Mouse (Mus musculus): ENCODE results near the gene Rab5b.

Gene Rab5b

DNA sequence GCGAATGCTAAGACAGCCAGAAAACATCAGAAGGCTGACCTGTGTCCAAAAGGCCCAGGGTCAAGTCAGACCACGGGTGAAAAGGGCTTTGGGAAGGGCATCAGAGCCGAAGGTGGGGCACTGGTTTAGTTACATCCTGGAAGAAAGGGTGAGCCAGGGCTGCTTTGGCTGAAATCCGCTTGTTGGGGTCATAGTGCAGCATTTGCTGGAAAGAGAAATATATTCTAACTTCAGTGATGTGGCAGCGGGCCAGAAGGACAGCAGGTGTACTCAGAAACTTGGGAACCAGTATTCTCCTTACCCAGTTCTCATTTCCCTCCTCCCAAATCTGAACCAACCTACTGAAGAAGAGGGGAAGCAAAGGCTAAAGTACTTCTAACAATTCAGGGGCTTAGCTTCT lies 2.9 kb upstream of the Rab5b start:
- DNase-seq (ENCODE audit: low spot score in 2 of 2): no peak

DNA sequence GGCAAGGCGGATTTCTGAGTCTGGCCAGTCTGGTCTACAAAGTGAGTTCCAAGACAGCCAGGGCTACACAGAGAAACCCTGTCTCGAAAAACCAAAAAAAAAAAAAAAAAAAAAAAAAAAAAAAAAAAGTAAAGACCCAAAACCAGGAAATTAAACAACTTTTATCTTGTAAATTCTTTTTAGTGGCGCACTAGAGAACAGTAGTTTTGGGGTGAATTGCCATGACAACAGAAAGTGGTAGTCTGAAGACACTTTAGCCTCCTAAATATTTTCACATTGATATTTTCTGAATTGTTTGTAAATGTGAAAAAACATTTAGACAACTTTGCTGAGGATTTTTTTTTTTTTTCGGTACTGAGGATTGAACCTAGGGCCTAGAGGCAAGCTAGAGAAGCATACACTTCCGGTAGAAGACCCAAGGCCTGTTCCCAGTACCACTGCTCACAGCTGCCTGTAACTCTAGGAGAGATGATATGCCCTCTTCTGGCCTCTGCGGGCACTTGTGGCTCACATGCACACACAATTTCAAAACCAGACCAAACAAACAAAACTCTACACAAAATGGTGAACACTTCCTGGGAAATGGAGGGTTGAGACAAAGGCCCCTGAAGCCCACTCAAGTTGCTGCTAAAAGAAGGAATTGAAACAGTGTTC lies 1.1 kb upstream of the Rab5b start:
- DNase-seq (ENCODE audit: low spot score in 2 of 2): no peak

DNA sequence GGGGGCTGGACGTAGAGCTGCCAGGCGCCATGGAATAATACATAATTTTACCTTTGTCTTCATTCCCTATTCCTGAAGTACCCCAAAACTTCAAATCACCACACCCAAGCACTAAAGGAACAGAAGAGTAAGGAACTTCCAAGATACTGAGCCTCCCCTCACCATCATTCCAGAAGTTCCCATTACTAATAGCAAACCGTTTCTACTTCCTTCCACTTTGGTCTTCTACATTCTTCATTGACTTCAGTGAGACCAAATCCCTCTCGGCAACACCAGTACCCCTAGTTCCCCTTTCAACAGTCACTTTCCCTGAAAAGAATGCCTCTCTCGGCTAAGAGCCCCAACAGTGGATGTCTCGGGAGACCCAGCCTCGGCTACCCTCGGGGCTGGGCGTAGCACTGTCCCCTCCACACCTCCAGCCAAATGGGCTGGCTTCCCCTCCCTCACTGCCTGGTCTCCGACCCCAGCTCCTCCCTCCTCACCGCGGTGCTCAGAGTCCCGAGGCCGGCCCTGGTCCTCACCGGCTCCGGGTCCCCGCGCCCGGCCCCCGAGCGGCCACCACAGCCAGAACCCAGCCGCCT lies 563 bp downstream of the Rab5b start:
- DNase-seq (ENCODE audit: low spot score in 2 of 2): peak in 1 of 2 experiments; percentile 25

DNA sequence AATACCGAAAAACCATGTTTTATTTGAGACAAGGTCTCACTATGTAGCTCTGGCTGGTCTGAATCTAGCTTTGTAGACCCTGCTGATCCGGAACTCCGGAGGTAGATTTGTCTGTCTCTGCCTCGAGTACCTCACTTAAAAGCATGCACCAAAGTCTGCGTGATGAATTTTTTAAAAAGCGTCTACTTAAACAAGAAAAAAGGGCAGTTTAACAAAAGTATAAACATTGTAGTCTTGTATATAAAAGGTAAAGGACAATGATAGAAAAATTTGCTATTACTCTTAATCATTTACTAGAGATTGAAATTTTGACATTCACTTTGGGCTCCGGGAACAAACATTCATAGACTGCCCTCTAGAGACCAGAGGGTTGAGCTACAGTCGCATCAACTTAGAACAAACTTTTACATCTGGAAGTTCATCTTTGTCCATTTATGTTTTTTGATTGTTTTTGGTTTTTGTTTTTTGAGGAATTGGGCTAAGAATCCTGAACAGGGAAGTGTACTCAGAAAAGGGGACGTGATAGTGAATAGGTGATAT lies 21.5 kb downstream of the Rab5b start:
- DNase-seq (ENCODE audit: low spot score in 2 of 2): peak in 1 of 2 experiments; percentile 43

DNA sequence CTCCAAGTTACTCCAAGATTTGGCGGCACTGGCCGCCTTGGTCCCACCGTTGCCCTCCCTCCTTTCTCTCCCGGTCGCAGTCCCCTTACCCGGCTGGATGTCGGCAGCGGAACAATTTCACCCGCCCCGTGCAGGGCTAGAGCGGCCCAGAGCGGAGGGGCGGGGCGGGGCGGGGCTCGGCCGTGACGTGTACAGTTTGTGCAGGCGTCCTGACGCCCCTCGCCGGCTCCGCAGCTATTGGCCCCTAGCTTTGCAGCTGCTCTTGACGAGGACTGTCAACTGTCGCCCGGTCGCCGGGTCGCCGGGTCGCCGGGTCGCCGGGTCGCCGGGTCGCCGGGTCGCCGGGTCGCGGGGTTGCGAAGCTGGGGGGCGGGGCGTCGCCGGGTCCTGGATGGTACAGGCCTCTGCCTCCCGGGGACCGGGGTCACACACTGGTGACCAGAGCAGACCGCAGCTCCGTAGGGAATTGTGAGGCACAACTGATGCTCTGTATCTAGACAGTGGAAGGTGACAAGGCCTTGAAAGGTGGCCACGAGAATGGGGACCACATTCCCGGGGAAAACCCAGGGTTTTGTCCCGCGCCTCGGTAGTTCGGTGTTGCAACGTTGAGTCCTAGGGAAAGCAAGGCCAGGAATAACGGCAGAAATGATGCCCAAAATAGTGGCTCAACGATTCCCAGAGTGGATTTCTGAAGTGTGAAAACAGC lies 22.1 kb downstream of the Rab5b start, which contains the start of gene Suox:
Suox (minus strand) TSS at position 311 of the 706 bp plus-strand sequence.
- peak; percentile 36 to 76 for DNase-seq (ENCODE audit: low spot score in 2 of 2)

DNA sequence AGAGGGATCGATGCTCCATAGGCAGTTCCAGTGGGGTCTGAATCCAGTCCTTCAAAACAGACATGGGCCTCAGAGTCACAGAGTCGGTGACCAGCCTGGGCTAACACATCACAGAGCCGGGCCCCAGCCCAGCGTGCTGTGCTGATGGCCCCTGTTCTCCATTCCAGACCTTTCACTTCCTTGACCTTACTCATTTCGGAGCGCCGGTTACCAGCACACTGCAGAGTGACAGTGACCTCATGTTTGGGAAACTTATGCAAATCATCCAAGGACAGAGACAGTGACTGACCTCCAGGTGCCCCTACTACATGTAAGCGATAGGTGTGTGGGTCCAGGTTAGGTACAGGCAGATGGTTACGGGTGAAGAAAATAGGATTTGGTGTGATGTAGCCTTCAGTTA lies 24.9 kb downstream of the Rab5b start:
- DNase-seq (ENCODE audit: low spot score in 2 of 2): no peak

DNA sequence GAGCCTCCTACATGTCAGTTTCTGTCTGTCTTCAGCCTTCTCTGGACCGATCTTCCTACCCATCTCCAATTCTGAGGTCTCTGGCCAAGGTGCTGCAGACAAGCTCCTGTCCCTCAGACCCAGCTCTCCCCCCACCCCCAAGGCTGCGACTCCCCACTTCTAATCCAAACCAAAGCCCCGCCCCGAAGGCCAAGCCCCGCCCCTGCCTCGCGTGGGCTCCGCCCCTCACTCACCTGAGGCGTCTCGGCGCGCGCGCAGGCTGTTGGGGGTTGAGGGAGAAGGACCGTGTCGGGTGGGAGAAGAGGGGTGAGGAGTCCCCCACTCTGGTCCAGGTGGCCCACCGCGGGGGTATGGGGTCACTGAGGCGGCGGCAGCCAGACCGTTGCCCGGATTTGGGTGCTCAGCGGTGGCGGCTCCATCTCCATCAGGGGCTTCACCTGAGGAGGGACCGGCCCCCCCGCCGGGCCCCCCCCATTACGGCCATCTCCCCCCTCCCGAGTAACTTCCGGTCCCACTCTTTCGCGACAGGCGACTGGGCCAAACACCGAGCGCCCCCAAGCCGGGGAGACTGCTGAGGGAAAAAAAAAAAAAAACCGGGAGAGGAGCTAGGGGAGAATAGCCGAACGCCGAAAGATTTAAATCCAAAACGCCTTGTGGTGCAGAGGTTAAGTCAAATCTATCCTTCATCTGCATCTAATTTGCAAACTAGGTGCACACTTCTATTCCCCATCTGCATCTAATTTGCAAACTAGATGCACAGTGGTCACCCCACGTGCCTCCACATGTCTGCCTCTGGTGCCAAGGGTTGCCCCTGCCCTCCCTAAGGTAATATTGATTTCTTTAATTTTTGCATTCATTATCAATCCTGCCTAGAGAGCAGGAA lies 27.0 kb downstream of the Rab5b start:
- peak in 1 of 2 experiments; percentile 62 for DNase-seq (ENCODE audit: low spot score in 2 of 2)

DNA sequence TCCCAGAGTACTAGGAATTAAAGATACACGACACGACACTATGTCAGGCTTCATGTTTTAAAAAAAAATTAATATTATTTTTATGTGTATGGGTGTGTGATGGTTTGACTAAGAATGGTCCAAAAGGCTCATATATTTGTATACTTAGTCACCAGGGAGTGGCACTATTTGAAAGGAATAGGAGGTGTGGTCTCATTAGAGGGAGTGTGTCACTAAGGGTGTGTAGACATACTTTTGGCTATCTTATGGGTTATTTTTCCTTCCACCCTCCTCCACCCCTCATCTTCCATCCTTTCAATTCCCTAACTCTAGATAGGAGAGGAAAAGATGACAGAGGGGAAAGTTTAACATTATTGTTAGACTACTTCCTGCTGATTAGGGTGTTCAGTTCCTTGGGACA lies 30.3 kb downstream of the Rab5b start:
- no peak for DNase-seq (ENCODE audit: low spot score in 2 of 2)

DNA sequence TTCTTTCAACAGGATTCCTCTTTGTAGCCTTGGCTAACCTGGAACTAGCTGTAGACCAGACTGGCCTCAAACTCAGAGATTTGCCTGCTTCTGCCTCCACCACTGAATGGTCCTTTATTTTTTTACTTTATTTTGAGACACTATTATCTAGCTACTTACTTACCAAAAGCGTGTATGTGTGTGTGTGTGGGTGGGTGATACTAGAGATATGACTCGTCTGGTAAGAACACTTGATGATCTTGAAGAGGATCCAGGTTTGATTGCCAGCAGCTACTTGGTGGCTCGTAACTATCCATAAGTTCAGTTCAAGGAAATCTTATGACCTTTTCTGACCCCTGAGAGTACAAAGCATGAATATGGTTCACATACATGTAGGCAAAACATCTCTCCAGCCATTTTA lies 30.8 kb downstream of the Rab5b start:
- DNase-seq (ENCODE audit: low spot score in 2 of 2): no peak

DNA sequence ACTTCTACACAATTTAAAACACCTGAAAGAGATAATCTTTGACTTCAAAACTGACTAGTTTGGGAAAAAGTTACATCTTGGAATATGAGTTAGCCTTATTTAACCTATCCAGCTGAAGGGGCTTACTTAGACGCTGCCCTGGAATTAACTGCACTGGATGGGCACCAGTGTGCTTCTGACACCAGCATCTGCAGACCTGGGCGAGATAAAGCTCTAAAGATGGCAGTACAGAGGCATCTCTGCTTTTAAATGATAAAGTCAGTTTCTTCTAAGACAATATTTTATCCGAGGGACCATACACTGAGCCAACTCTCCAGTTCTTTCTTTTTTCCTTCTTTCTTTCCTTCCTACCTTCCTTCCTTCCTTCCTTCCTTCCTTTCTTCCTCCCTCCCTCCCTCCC lies 31.3 kb downstream of the Rab5b start:
- no peak for DNase-seq (ENCODE audit: low spot score in 2 of 2)

DNA sequence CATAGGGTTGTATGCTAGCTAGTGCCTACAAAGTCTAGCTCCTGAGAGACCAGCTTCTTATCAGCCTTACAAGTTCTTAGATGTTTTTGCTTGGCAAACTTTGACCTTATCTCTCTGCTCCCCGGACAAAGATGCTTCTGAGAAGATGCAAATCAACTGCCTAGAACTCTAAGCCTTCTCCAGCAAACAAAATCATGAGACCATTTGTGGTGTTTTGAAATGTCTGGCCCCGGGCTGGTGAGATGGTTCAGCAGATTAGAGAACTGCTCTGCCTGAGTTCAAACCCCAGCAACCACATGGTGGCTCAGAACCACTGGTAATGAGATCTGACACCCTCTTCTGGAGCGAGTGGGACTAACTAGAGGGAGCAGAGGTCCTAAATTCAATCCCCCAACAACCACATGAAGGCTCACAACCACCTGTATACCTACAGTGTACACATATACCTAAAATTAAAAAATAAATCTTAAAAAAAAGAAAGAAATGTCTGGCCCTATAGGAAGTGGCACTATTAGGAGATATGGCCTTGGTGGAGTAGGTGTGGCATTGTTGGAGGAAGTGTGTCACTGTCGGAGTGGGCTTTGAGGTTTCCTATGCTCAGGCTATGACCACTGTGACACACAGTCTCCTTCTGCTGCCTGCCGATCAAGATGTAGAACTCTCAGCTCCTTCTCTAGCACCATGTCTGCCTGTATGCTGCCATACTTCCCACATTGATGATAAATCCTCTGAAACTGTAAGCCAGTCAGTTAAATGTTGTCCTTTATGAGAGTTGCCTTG lies 32.4 kb downstream of the Rab5b start:
- DNase-seq (ENCODE audit: low spot score in 2 of 2): no peak

DNA sequence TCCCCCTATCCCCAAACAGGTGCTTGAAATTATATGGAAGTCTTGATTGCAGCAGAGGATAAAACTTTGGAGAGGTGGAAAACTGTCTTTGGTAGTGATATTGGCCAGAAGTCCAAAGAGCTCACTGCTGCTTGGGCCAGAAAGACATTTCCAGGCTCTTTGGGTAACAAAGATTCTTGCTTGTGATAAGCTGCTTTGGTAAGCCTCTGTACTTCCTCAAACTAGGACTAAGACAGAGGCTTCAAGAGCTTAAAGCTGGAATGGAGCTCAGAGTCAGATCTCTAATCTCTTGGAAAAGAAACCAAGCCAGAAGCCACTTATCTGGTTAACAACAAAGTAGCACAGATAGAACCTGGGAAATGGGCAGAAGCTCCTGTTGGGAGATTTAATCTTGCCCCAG lies 33.6 kb downstream of the Rab5b start:
- DNase-seq (ENCODE audit: low spot score in 2 of 2): no peak

DNA sequence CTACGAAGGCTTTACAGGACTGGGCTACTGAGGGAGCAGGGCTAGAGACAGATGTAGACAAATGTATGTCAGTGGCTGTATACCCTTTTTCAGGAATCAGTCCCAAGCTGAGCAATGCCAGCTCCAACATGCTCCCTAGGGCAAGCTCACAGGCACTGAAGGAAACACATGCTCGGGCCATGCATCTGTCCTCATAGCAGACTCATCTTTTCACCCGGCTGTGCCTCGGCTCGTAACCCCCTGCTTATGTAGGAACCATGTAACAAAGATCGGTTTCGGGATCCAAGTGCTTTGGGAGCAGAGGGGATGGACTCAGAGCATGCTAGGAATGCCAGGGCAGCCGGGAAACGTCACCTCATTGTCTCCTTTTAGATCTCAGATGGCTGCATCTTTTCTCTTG lies 36.6 kb downstream of the Rab5b start:
- DNase-seq (ENCODE audit: low spot score in 2 of 2): no peak

DNA sequence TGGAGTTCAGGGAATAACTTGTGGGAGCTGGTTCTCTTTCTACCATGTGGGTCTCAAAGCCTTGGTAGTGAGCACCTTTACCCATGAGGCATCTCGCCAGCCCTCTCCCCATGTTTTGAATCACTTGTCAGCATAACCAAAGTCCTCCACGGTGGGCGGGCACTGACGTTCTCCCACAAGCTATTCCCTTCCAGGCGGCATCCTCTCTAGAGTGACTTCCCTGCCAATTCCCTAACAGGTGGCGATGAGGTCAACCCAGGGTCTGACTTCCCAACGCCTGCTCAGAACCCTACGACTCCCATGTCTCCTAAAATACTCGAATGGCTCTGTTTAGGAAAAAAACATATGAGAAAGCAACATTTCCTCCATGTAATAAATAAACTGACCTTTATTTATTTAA lies 38.2 kb downstream of the Rab5b start:
- no peak for DNase-seq (ENCODE audit: low spot score in 2 of 2)

DNA sequence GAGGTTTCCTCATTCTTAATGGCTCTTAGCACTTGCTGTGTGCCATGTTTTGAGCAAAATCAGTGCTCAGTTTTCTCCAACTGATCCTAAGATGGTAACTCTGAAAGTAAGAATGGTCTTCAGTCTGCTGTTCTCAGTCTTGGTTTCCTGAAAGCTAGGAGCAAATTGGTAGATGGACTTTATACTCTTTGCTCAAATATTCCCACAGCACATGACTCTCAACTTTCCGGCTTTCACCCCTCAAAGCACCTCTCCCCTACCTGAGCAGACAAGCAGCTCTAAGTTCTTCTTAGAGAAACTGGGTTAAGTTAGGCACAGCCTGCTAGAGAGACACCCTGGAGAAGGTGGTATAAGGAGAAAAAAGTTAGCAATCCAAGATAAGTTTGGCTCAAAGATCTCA lies 39.3 kb downstream of the Rab5b start:
- no peak for DNase-seq (ENCODE audit: low spot score in 2 of 2)

DNA sequence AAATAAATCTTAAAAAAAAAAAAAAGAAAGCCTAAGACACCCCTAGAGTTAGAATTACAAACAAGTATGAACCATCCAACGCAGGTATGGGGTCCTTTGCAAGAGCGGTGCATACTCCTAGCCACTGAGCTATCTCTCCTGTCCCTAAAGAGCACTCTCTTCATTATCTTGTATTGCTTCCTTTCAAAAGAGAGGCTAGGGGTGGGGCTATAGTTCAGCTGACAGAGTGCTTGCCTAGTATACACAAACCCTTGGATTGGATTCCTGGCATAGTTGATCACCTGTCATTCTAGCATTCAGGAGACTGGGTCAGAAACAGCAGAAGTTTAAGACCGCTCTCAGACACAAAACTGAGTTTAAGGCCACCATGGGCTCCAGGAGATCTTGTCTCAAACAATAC lies 40.8 kb downstream of the Rab5b start:
- DNase-seq (ENCODE audit: low spot score in 2 of 2): no peak

DNA sequence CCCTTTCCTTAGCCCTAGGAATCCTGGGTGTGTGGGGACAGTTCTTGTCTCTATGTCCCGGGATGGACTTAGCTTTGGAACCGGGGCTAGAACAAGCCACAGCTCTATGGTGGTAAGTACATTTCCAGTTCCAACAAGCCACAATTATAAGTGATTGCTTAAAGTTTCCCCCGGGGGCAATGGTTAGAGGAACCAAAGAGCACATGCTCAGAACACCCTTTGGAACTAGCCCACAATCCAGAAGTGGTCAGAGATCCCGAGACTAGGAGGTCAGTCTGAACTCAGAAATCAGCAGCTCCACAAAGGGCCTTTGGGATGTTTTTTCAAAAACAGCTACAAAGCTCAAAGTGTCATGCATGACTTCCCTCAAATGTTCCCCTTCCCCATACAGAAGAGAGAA lies 42.2 kb downstream of the Rab5b start:
- no peak for DNase-seq (ENCODE audit: low spot score in 2 of 2)

DNA sequence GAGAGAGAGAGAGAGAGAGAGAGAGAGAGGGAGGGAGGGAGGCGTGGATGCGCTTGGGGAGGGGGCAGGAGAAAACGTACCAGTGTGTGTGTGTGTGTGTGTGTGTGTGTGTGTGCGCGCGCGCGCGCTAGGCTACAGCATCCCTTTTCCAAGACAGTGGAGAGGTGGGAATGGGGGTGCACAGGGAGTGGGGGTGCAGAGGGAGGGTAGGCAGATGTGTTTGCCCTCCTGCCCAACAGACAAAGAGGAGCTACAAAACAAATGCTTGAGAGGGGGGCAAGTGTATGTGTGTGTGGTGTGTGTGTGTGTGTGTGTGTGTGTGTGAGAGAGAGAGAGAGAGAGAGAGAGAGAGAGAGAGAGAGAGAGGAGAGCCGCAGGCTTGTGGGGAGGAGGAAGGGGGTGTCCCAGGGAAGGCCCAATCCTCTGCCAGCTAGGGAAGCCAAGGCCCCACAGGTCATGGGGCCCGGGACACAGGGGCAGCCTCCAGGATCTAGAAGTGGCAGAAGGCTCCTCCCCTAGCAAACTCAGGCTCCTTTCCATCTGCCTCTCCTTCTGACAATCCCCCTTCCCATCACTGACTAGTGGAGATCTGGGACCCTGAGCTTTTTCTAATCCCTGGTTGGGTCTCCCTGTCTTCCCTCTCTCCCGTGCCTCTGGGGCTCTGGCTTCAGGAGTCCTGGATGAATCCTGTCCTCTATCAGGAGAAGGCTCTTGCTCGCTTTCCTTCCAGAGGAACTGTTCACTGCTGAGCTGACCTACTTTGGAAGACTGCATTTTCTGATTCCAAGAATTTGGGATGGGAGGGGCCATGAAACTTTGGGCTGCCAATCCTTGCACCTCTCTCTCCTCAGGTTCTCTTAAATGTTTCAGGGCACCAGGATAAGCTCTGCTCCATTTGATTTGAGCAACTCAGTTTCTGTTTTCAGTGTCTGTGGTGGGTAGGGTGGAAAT lies 49.6 kb downstream of the Rab5b start:
- DNase-seq (ENCODE audit: low spot score in 2 of 2): peak in 1 of 2 experiments; percentile 29

DNA sequence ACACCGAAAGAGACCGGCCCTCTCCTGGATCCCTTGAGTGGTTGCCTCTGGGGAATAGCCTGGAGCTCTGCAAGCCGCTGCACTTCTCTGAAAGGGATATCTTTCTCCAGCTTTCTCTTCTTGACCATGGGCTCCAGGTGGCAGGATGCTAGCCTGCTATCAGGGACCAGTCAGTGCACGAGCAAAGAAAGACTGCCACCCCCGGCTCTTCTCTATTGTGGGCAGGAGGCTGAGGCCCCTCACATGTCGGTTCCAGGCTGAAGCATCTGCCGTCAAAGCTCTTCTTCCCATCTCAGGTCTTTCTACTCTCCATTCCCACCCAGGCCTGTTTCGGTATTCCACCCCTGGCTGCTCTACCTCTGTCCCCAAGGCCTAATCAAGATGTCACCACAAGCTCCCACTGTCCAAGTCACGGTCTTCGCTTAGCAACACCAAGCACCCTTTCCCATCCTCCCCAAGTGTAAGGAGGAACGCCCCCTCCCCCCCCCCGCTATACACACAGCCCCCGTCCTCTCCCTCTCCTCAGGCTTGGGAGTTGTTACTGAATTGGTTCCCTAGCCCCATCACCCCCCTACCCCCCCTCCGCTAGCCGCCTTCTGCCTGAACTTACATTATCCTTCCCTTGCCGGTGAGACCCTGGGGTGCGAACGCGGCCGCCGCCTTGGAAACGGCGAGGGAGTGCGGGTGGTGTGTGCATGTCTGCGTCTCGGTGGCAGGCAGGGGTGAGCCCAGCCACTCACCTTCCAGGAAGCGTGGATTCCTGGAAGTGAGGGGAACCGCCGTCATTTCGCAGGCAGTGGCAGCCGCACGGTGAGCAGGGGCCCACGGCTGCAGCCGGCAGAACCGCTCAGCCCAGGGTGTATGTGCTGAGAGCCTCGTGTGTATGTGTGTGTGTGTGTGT lies 50.7 kb downstream of the Rab5b start, which contains the start of gene Ikzf4:
Ikzf4 (minus strand) TSS at position 881 of the 901 bp plus-strand sequence.
- DNase-seq (ENCODE audit: low spot score in 2 of 2): peak in 1 of 2 experiments; percentile 34

Data from left cerebral cortex, adult 9 months (tissue).